Mouse (Mus musculus): Measurements from ENCODE around the gene Krt78. TPM values are rescaled to one million over a fixed set of nuclear protein-coding genes. Genes with fewer than 3 reads are reported as not detected.
A peak's percentile ranks its signal among the peaks of the same experiment; 100 is the strongest.
"Not testable (repeated sequence)": the region's sequence is repeated elsewhere in the genome, so short reads cannot be mapped to it uniquely, and the experiment has no call there.

Gene Krt78
- not detected for polyA plus RNA-seq (2017; shearing (Covaris generic))

DNA sequence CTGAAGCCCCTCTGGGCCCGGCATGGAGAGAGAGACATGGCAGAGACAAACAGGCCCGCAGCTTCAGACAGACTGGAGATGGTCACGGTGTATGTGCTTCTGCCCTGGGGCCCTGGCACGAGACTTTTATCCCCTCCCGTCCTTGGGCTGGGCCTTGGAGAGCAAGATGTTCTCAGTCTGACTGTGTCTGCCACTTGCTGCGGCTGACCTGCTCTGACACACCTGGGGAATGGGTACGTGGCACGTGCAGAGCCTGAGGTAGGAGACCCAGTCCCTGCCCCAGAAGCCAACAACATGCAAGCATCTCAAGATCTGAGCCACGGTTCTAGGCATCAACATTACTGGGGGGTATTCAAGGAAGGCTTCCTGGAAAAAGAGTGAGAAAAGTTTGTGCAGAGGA is at the start of gene Krt78:
Gene Krt78 (minus strand): TSS at position 101 of the 400 bp plus-strand sequence.
- ATAC-seq, result no peak

DNA sequence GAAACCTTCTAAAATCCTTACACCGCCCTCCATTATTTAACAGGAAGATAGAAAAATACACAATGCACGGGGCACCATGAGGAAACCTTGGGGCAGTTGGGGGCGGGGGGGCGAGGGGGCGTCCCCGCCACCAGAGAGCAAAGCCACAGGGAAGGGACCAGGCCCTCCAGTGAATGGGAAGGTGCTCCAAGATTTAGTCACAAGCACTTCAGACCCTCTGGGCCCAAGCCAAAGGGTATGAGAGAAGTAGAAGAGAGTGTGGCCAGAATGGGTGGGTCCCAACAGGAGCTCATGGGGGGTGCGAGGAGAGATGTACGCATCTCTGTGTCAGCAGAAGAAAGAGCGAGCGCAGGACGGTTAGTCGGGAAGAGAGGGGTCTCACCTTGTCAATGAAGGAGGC is 49.4 kb upstream of the Krt78 start:
- no peak for ATAC-seq

DNA sequence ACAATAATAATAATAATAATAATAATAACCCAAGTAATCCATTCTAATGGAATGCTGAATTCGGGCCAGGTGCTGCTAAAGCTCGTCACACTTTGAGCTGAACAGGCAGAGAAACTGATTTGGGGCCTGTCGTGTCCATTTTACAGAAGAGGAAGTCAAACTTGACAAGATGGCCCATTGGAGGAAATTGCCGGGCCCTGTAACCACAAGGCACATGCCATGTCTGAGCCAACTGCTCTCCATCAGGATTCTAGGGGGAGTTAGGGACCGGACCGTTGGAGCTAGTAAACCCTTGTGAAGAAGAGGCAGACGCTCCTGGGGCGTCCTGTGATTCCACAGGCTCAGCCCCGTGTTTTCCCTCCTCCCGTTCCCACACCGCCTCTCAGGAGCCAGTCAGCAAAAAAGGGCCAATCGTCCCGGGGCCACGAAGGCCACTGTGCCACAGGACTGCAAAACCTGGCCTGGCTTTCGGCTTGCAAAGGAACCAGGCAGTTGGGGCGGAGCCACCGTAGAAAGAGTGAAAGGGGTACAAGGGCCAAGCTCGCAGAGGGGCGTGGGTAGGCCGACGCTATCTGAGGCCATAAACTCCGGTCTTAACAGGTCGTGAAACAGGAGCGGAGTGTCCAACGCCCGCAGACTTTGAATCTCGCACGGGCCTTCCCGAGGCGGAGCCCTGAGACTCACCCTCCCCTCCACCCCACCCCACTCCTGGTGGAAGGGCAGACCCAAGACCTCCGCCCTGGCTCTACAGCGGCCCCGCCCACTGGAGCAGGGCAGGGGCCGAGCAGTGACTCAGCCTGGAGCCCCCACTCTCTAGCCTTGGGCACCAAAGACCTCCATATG is 48.8 kb upstream of the Krt78 start:
- no peak for ATAC-seq

DNA sequence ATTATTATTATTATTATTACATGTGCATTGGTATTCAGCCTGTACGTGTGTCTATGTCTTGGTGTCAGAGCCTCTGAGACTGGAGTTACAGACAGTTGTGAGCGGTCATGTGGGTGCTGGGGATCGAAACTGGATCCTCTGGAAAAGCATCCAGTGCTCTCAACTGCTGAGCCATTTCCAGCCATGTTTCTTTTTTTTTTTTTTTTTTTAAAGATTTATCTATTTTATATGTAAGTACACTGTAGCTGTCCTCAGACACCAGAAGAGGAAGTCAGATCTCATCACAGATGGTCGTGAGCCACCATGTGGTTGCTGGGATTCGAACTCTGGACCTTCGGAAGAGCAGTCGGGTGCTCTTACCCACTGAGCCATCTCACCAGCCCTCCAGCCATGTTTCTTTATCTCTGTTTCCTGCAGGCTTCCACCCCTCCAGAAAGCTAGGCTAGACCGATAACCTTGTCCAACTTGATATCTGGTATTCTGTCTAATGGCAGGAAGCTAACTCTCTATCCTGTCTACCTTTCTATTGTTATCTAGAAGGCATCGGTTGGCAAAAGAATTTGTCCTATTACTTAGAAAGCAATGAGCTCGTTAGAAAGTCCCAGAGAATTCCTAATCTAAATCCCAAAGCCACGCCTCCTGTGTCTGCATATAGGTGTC is 45.7 kb upstream of the Krt78 start:
- ATAC-seq, result no peak

DNA sequence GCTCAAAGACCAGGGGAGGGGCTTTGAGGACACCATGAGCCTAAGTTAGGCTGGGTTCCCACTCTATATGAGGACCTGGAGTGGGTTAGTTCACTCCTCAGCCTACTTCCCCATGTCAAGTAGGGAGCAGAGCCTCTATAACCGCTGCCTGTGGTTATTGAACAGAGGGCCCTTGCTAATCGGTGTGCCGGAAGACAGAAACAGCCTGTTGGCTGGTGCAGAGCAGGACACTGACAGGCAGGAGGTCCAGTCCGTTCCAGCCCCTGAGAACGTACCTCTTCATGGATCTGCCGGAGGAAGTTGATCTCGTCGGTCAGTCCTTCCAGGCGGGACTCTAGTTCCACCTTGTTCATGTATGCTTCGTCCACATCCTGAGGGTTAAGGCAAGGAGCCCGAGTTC is 45.1 kb upstream of the Krt78 start:
- no peak for ATAC-seq

DNA sequence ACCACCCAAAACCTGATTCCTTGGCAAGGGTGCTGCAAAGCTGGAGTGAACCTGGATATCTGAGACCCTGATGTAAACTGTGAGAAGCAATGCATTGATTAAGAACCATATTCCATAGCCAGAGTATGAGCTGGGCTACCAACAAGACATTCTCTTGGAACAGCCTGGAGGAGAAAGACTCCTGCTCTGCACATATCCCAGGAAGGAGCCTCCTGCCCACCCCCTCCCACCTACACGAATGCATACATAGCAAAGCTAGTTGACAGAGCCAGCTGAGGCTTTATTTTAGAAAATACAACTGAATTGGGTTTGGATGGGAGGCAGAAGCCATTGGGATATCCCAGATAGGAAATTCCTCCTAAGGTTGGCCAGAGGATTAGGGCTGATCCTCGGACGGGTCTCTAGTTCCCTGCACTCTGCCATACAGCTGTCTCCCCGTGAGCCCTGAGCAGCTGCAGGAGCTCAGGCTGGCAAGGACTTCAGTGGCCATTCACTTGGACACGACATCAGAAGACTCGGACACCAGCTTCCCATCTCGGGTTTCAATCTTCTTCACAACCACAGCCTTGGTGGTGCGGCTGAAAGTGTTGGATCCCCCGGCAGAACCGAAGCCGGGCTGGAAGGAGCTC is 42.5 kb upstream of the Krt78 start:
- not testable (repeated sequence) for ATAC-seq

DNA sequence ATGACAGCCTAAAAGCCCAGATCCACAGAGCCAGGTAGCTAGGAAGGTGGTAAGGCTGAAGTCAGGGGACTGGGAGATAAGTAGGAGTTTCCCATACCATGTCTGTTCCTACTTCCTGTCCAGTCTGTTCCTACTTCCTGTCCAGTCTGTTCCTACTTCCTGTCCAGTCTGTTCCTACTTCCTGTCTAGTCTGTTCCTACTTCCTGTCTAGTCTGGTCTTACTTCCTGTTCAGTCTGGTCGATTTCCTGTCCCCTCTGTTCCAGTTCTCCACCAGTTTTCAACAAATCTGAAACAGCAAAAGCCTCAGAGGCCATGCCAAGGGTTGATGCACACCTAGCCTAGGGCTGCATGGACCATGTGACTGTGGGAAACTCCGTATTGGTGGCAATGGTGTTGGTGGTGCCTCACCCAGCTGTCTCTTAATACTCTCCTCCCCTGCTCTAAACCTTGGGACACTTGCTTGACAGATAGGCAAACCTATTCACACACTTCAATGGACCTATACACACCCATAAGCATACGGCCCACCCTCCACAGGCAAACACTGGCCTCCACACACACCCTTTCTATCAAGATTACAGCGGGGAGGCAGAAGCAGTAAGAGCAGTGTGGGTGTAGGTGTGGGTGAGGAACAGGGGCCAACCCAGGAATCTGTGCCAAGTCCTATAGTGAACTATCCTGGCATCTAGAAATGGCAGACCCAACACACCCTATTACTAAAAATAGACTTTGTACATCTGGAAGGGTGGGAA is 41.6 kb upstream of the Krt78 start:
- no peak for ATAC-seq

DNA sequence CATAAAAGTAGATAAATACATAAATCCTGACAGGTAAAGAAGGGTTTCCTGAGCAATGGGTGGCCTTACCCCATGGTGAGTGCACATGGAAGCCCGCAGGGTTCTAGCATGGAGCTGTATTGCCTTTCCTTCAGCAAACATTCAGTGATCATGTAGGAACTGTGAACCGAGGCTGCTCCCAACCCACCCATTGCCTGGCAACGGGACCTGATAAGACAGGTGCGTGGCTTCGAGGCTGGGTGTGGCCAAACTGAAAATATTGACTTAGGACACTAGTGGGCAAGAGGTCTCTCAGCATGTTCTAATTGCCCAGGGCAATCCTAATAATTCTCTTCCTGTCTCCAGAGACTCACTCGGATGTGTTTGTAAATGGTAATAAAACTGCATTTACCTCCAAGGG is 40.3 kb upstream of the Krt78 start:
- ATAC-seq, result no peak

DNA sequence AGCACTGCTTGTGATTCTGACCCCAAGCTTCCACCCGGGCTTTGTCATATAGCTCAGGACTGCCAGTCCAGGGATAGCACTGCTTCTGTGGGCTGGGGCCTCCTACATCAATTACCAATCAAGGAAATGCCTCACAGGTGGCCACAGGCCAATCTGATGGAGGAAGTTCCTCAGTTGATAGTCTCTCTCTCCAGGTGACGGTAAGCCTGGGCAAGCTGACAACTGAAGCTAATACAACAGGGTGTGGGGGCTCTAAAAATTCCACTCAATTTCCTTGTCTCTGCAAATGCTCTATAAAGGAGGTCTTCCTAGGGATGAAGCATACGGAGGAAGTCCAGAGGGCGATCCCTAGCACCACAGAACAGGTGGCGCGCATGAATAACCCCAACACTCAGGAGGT is 36.9 kb upstream of the Krt78 start:
- no peak for ATAC-seq

DNA sequence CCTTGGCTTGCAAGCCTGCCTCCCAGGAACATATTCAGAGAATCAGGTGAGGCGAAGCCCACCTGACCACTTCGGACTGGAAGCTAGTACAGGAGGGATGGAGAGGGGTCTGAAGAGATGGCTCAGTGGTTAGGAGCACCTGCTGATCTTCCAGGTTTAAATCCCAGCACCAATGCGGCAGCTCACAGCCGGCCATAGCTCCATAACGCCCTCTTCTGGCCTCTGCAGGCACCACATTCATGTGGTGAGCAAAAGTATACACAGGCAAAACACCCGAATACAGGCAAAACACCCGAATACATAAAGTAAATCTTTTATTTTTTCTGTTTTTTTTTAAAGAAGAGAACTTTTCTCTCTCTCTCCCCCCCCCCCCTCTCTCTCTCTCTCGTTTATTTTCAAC is 34.6 kb upstream of the Krt78 start:
- no peak for ATAC-seq

DNA sequence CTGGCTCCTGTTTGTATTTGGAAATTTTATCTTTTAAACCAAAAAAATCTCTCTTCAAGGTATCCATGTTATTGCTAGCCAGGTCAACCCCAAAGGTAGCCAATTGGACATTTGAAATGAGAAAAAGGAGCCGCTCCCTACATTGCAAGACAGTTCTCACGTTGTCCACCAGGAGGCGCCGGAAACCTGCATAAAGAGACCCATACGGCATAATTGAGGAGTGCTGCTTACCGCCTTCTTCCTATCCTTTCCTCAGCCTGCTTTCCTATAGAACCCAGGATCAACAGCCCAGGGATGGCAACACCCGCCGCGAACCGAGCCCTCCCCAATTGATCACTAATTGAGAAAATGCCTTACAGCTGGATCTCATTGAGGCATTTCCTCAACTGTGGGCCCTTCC is 34.0 kb upstream of the Krt78 start:
- peak; percentile 62 for ATAC-seq

DNA sequence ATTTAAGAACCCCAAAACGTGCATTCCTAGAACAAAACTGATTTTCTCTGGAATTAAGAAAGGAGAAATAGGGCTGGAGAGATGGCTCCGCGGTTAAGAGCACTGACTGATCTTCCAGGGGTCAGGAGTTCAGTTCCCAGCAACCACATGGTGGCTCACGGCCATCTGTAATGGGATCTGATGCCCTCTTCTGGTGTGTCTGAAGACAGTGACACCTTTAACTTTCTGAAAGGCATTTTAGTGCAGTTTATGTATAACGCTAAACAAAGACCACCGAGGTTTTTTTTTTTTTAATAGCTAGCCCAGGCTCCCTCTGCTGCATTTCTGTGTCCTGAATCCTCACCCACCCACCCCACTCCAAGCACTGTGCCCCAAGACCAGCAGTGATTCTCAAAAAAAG is 30.7 kb upstream of the Krt78 start:
- no peak for ATAC-seq

DNA sequence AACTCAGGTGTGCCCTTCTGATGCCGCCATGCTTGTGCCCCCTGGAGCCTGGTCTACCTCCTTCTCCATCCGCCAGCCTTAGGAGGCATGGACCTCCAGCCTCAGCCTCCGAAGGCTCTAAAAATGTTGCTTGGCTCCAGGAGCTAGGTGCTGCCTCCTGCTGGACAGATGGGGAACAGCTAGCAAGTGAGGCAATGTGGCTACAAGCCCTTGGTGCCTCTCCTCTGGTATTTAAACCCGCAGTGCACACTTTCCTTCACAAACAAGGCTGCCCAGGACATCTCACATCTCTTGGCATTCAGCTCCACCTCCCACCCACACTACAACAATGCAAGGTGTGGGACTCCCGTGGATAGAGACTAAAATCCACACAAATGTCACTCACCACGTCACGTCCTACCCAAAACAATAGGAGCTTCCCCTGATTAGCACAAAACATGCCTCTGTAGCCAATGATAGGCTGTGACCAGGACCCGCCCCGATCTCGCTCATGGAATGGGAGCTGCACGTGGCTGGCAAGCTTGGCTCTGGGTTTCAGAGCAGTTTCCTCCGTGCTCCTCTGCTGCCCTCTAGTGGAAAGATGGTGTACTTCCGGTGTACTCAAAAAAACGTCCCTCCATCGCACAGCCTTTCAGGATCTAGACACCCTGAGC is 30.0 kb upstream of the Krt78 start:
- ATAC-seq, result peak; percentile 85

DNA sequence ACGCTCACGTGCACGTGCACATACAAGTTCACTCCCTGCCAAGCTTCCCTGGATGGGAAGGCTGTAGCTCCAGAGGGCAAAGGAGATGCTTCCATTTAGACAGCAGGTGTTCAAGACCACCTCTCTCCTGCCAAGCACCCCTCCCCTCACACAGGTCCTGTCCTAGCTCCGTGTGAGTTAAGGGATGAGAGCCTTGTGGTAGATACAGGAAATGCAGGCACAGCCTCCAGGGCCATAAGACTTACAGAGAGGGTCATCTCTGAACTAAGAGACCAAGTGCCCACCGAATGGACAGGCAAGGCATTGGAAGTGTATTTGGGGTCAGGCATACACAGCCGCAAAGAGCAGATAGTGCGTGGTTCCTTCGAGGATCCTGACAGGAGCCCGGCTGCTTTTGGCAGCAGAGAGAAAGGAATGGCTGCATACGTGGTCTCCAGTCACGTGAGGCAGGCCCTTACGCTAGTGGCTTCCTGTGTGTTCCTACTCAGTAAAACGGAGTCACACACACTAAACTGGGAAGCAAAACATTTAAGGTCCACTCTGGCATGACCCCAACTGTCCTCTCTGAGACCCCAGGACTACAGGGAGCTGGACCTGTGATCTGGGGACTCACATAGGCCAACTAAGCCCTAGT is 29.3 kb upstream of the Krt78 start:
- ATAC-seq, result no peak

DNA sequence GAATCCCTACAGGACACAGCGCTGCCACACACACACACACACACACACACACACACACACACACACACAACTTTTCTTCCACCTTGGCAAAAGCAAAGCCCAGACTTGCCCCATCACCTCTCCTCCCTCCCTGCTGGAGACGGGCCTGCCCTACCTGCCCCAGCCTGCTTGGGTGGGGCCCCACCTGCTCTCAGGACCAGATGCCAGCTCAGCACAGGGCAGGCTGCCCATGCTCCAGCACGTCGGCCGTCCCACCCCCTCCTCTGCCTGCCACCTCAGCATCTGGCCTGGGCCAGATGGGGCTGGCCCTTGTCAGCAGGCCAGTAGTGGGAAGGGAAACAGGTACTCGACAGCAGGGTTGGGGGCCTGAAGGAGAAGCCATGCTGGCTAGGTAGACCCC is 26.8 kb upstream of the Krt78 start:
- no peak for ATAC-seq

DNA sequence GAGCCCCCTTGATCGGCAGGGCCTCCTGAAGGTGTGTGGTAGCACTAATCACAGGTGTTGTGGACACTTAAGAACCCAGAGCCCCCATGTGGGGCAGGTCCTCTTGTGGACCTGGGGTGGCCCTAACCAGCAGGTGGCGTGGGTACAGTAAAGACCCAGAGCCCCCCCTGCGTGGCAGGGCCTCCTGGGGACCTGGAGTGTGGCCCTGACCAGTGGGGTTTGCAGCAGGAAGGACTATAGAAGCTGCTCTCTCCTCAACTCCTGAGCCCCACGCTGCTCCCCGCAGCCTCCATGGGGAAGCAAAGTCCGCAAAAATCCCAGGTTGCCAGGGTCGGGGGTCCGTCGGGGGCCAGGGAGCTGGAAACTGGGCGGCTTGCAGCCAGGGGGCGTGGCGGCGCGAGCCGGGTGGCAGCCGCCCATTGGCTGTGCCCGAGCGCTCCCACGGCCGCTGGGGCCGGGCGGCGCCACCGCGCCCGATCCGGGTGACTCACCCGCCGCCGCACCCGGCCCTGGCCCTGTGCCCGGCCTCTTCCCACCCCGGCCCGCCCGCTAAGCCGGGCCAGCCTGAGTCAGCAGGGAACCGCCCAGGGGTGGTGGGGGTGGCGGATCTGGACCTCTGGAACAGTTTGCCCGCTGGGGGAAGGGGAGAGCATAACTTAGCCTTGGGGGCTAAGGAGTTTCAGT is 23.1 kb upstream of the Krt78 start:
- ATAC-seq, result peak; percentile 77

DNA sequence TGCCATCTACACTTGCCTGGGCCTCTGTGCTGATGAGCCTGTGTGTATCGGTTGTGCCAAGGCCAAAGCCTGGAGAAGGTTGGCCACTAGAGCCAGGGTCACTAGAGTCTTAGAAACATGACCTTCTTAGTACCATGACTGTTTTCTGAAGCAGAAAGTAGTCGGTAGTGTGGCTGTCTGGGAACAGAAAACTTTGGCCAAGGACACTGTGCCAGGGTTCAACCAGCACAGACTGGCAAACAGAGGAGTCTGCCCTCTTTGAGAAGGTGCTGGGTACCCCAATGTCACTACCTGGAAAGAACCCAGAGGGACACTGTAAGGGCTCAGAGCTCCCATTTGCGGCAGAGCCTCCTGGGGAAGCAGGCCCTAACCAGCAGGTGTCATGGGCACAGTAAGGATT is 22.6 kb upstream of the Krt78 start:
- ATAC-seq, result no peak

DNA sequence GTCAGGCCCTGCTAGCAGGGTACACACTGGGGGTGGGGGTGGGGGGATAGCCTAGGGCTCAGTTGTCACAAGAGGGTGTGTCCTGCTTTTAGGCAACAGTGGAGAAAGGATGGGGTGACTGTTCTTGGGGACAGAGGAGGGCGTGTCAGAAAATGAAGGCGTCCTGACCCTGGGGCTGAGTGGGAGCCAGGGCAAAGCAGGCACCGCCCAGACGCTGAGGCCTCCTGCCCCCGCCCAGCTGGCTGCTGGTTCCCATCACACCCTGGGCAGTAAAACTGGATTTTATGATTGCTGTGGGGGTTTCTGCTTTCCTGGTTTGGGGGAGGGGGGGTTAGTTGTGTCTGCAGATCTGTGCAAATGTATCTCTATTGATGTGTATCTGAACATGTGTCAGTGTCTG is 21.9 kb upstream of the Krt78 start:
- ATAC-seq, result no peak

DNA sequence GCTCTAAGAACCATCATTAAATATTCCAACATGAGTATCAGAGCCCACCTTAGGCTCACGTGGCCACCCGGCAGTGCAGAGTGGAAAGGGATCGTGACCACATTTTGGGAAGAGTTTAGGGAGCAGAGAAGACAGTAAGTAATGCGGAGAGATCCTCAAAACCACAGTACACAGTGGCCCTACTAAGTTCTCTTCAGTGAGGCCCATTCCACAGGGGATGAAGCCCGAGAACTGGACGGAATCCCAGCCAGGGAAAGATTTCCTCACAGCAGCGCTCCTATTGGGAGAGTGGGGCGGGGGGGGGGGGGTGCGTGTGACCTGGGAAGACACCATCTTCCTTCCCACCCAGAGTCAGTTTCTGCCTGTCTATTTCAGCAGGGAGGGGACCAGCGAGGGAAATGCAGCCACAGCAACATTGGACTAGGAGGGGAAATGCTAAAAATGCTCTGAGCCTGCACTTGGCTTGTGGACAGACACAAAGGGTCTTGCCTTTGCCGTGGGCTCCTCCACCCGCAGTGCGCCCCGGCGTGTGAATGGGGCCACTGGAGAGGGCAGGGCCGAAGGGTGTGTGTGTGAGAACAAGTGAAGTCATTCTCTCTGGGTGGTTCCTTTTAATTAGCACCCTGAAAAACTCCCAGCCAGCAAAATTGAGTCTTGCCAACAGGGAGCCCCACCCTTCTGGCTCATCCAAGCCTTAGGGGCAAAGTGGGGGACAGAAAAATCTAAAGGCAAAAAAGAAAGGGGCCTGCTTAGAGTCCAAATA is 20.2 kb upstream of the Krt78 start:
- ATAC-seq, result no peak

DNA sequence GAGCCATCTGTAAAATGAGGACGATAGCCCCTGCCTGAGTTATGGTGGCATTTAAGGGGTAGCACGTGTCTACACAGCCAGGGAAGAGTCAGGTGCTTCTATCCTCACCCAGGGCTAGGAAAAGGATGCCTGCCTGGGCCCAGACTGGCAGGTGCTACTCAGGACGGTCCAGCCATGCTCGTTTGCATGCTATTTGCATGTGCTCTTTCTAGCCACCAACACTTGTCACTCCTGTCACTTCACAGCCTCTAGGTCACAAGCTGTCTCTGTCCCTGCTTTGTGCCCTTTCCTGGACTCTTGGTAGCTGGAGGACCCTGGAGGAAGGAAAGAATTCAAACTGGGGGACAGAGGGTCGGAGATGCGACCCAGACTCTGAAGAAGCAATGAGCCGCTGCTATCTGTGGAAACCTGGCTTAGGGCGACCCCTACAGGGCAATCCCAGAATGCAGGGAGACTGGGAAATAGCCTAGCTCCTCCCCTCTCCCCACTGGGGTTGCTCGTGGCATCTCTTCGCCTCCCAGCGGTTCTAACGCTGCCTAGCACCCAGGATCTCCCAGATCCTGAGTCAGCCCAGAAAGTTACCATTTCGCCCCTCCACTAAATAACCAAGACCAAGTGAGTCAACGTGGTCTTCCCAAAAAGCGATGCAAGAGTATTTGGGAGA is 19.5 kb upstream of the Krt78 start:
- peak; percentile 81 for ATAC-seq
